Mouse (Mus musculus): Measurements from ENCODE around the gene C2.

DNA sequence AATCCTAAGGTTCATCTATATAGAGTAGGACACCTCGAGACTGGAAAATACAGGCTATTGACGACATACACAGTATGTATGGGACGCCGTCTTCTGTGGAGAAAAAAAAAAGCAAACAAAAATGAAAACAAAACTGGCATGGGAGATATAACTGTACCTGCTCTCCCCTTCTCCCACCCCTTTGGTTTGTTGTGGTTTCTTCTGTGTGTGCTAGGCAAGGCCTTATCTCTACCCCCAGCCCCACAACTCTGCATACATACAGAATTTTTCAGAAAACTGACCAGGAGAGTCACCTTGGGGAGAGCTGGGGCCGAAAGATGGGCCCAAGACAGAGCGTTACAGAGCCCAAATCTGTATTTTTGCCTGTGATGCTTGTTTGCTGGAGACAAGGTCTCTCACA, 13.4 kb downstream of the C2 start:
- TF ChIP-seq CTCF (IDR thresholded peaks at IDR 0.05; ENCODE audit: low read depth): no peak
- TF ChIP-seq EP300 (IDR thresholded peaks at IDR 0.05; ENCODE audit: low read depth): no peak
